Mouse (Mus musculus): ENCODE measurements around the gene Ccdc80.

DNA sequence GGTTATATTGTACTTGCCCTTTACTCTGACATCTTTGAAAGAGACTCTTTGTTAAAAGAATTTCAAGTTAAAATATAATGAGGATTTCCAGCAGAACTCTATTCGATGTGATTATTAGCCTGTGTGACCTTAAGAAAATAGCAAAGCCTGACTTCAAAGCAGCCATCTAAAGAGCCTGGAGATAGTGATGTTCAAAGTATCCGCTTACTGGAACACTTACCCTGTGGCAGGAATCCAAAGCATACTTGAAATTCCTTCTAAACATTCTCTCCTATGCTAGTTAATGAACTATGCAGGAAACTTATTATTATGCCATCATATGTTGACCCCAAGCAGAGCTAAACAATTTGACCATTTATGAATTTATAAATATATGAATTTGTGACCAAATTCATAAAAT, 13.9 kb upstream of the Ccdc80 start:
- TF ChIP-seq POLR2A (IDR thresholded peaks at IDR 0.05; ENCODE audit: low read depth, low read length) (no peak), CTCF (IDR thresholded peaks at IDR 0.05; ENCODE audit: extremely low read depth, insufficient read length, insufficient replicate concordance, low read depth, low read length) (no peak)
